Mouse (Mus musculus): Measurements from ENCODE around the gene Slc48a1. TPM values are rescaled to one million over a fixed set of nuclear protein-coding genes. Genes with fewer than 3 reads are reported as not detected.

Slc48a1 gene
- polyA plus RNA-seq (2016; fragmentation: Nextera tagmentation; extraction: Ambion mirVana), result 37.8 and 42.0 TPM in 2 replicates

- Histone ChIP-seq H3K36me3 (no peaks in the 10 kb centered on the region), H3K4me1 (peaks cover 11% of the 10 kb centered on the region), H3K27ac (replicated peaks) (no peak within 1 kb of the TSS), H3K9me3 (no peaks in the 10 kb centered on the region), H3K27me3 (peaks cover 47% of the 10 kb centered on the region), H3K4me2 (replicated peaks) (no peak within 1 kb of the TSS), H3K4me3 (no peak within 1 kb of the TSS), H3K9ac (replicated peaks) (no peak within 1 kb of the TSS)
- ATAC-seq (ENCODE audit: low FRiP score, low read depth), result no peak
- WGBS, result 82% methylated on average over 8 of the region's 8 CpGs
These were observed at the start of gene Slc48a1 for GRCm38 (mm10) chr15:97778311-97779098. TSS of gene Slc48a1 (plus strand) at chr15:97778520.

GRCm38 (mm10) chr15:97728804-97729203 is 49.5 kb upstream of the Slc48a1 start:
- H3K36me3 ChIP-seq, result no peaks in the 10 kb centered on the region
- ATAC-seq (ENCODE audit: low FRiP score, low read depth), result no peak
- H3K4me1 ChIP-seq, result no peaks in the 10 kb centered on the region
- H3K4me3 ChIP-seq, result no peak overlapping the region
- no peak overlapping the region for H3K27ac ChIP-seq (replicated peaks)
- H3K4me2 ChIP-seq (replicated peaks), result no peak overlapping the region
- H3K9ac ChIP-seq (replicated peaks), result no peak overlapping the region
- peaks cover 2% of the 10 kb centered on the region; the same call in 1 of the 2 replicates for H3K9me3 ChIP-seq
- 68% methylated on average over 7 of the region's 7 CpGs for WGBS
- H3K27me3 ChIP-seq, result no peaks in the 10 kb centered on the region

GRCm38 (mm10) chr15:97730365-97730764 is 48.0 kb upstream of the Slc48a1 start:
- Histone ChIP-seq H3K4me2 (replicated peaks) (no peak overlapping the region), H3K27ac (replicated peaks) (no peak overlapping the region), H3K4me3 (no peak overlapping the region), H3K4me1 (no peaks in the 10 kb centered on the region), H3K36me3 (no peaks in the 10 kb centered on the region), H3K9ac (replicated peaks) (no peak overlapping the region), H3K9me3 (peaks cover 2% of the 10 kb centered on the region; the same call in 1 of the 2 replicates), H3K27me3 (no peaks in the 10 kb centered on the region)
- ATAC-seq (ENCODE audit: low FRiP score, low read depth), result no peak
- WGBS, result 57% methylated on average over 6 of the region's 6 CpGs

- Histone ChIP-seq H3K27ac (replicated peaks) (no peak within 1 kb of the TSS), H3K4me2 (replicated peaks) (no peak within 1 kb of the TSS), H3K9ac (replicated peaks) (no peak within 1 kb of the TSS), H3K4me1 (no peaks in the 10 kb centered on the region), H3K9me3 (peaks cover 2% of the 10 kb centered on the region; the same call in 1 of the 2 replicates), H3K4me3 (no peak within 1 kb of the TSS), H3K27me3 (no peaks in the 10 kb centered on the region), H3K36me3 (no peaks in the 10 kb centered on the region)
- 91% methylated on average over 8 of the region's 8 CpGs for WGBS
- no peak for ATAC-seq (ENCODE audit: low FRiP score, low read depth)
These were observed 47.2 kb upstream of the Slc48a1 start, which contains the start of gene Endou for GRCm38 (mm10) chr15:97731111-97731510. TSS of gene Endou (minus strand) at chr15:97731339.

- WGBS, result 92% methylated on average over 11 of the region's 11 CpGs
- ATAC-seq (ENCODE audit: low FRiP score, low read depth), result no peak
These were observed 46.3 kb upstream of the Slc48a1 start for GRCm38 (mm10) chr15:97731988-97732387.

GRCm38 (mm10) chr15:97738923-97739322 is 39.4 kb upstream of the Slc48a1 start:
- H3K27ac ChIP-seq (replicated peaks), result no peak overlapping the region
- no peak for ATAC-seq (ENCODE audit: low FRiP score, low read depth)
- no peaks in the 10 kb centered on the region for H3K36me3 ChIP-seq
- H3K4me3 ChIP-seq, result no peak overlapping the region
- H3K4me2 ChIP-seq (replicated peaks), result no peak overlapping the region
- H3K9ac ChIP-seq (replicated peaks), result no peak overlapping the region
- H3K9me3 ChIP-seq, result no peaks in the 10 kb centered on the region
- 90% methylated on average over 7 of the region's 7 CpGs for WGBS
- H3K4me1 ChIP-seq, result peaks cover 4% of the 10 kb centered on the region; the same call in 1 of the 2 replicates
- no peaks in the 10 kb centered on the region; the same call in 1 of the 2 replicates for H3K27me3 ChIP-seq

More at GRCm38 (mm10) chr15:97731988-97732387, 46.3 kb upstream of the Slc48a1 start:
- H3K36me3 ChIP-seq, result no peaks in the 10 kb centered on the region
- H3K4me2 ChIP-seq (replicated peaks), result no peak overlapping the region
- peaks cover 2% of the 10 kb centered on the region; the same call in 1 of the 2 replicates for H3K9me3 ChIP-seq
- H3K4me3 ChIP-seq, result no peak overlapping the region
- no peaks in the 10 kb centered on the region for H3K4me1 ChIP-seq
- no peak overlapping the region for H3K9ac ChIP-seq (replicated peaks)
- H3K27ac ChIP-seq (replicated peaks), result no peak overlapping the region
- no peaks in the 10 kb centered on the region for H3K27me3 ChIP-seq

- 90% methylated on average over 9 of the region's 9 CpGs for WGBS
- no peak for ATAC-seq (ENCODE audit: low FRiP score, low read depth)
- Histone ChIP-seq H3K4me2 (replicated peaks) (no peak overlapping the region), H3K27ac (replicated peaks) (no peak overlapping the region), H3K9me3 (no peaks in the 10 kb centered on the region), H3K36me3 (no peaks in the 10 kb centered on the region), H3K9ac (replicated peaks) (no peak overlapping the region), H3K27me3 (no peaks in the 10 kb centered on the region; the same call in 1 of the 2 replicates), H3K4me1 (peaks cover 5% of the 10 kb centered on the region; the same call in 1 of the 2 replicates), H3K4me3 (no peak overlapping the region)
These were observed 38.0 kb upstream of the Slc48a1 start for GRCm38 (mm10) chr15:97740283-97740732.

GRCm38 (mm10) chr15:97741662-97742061 is 36.7 kb upstream of the Slc48a1 start:
- H3K9ac ChIP-seq (replicated peaks), result no peak overlapping the region
- no peak for ATAC-seq (ENCODE audit: low FRiP score, low read depth)
- H3K27ac ChIP-seq (replicated peaks), result no peak overlapping the region
- no peaks in the 10 kb centered on the region for H3K9me3 ChIP-seq
- no peaks in the 10 kb centered on the region for H3K36me3 ChIP-seq
- H3K4me2 ChIP-seq (replicated peaks), result no peak overlapping the region
- H3K4me3 ChIP-seq, result no peak overlapping the region
- H3K4me1 ChIP-seq, result peaks cover 8% of the 10 kb centered on the region; the same call in 1 of the 2 replicates
- H3K27me3 ChIP-seq, result no peaks in the 10 kb centered on the region; the same call in 1 of the 2 replicates
- WGBS, result 84% methylated on average over 12 of the region's 12 CpGs

- Histone ChIP-seq H3K9ac (replicated peaks) (no peak overlapping the region), H3K4me2 (replicated peaks) (no peak overlapping the region), H3K4me1 (peaks cover 8% of the 10 kb centered on the region; the same call in 1 of the 2 replicates), H3K27ac (replicated peaks) (no peak overlapping the region), H3K36me3 (no peaks in the 10 kb centered on the region), H3K27me3 (peaks cover 3% of the 10 kb centered on the region), H3K4me3 (no peak overlapping the region), H3K9me3 (no peaks in the 10 kb centered on the region)
- 56% methylated on average over 7 of the region's 7 CpGs for WGBS
- ATAC-seq (ENCODE audit: low FRiP score, low read depth), result no peak
These were observed 36.2 kb upstream of the Slc48a1 start for GRCm38 (mm10) chr15:97742074-97742473.

GRCm38 (mm10) chr15:97742600-97742999 is 35.7 kb upstream of the Slc48a1 start:
- H3K27me3 ChIP-seq, result peaks cover 5% of the 10 kb centered on the region
- peaks cover 8% of the 10 kb centered on the region; the same call in 1 of the 2 replicates for H3K4me1 ChIP-seq
- no peaks in the 10 kb centered on the region for H3K36me3 ChIP-seq
- 54% methylated on average over 4 of the region's 4 CpGs for WGBS
- no peak overlapping the region for H3K9ac ChIP-seq (replicated peaks)
- ATAC-seq (ENCODE audit: low FRiP score, low read depth), result no peak
- no peak overlapping the region for H3K4me2 ChIP-seq (replicated peaks)
- H3K4me3 ChIP-seq, result no peak overlapping the region
- no peaks in the 10 kb centered on the region for H3K9me3 ChIP-seq
- H3K27ac ChIP-seq (replicated peaks), result no peak overlapping the region

- 87% methylated on average over 5 of the region's 5 CpGs for WGBS
- Histone ChIP-seq H3K36me3 (no peaks in the 10 kb centered on the region), H3K27ac (replicated peaks) (no peak overlapping the region), H3K4me2 (replicated peaks) (no peak overlapping the region), H3K4me1 (peaks cover 11% of the 10 kb centered on the region; the same call in 1 of the 2 replicates), H3K9ac (replicated peaks) (no peak overlapping the region), H3K4me3 (no peak overlapping the region), H3K9me3 (no peaks in the 10 kb centered on the region), H3K27me3 (peaks cover 5% of the 10 kb centered on the region)
- no peak for ATAC-seq (ENCODE audit: low FRiP score, low read depth)
These were observed 35.1 kb upstream of the Slc48a1 start for GRCm38 (mm10) chr15:97743210-97743609.

- no peak for ATAC-seq (ENCODE audit: low FRiP score, low read depth)
- 72% methylated on average over 12 of the region's 12 CpGs for WGBS
- Histone ChIP-seq H3K4me2 (replicated peaks) (no peak overlapping the region), H3K36me3 (no peaks in the 10 kb centered on the region), H3K4me3 (no peak overlapping the region), H3K27ac (replicated peaks) (no peak overlapping the region), H3K9me3 (no peaks in the 10 kb centered on the region), H3K27me3 (peaks cover 5% of the 10 kb centered on the region), H3K9ac (replicated peaks) (no peak overlapping the region), H3K4me1 (peaks cover 16% of the 10 kb centered on the region; the same call in 1 of the 2 replicates)
These were observed 34.3 kb upstream of the Slc48a1 start for GRCm38 (mm10) chr15:97743961-97744525.
